Mouse (Mus musculus) ES-E14 (cell line): Measurements from ENCODE around the gene Patz1.

Experiments
- CHD2 ChIP-seq: IDR thresholded peaks from 2 replicates; pipeline ENCODE4 v1.6.1; 2014; ENCODE audit warnings: mild to moderate bottlenecking, low read depth, low read length, inconsistent platforms
- MAFK ChIP-seq: IDR thresholded peaks from 2 replicates; pipeline ENCODE4 v1.6.1; 2014; ENCODE audit warnings: mild to moderate bottlenecking, low read depth, low read length, inconsistent platforms; ENCODE audit not compliant: insufficient read depth
- ZNF384 ChIP-seq: IDR thresholded peaks from 2 replicates; pipeline ENCODE4 v1.6.1; 2012; ENCODE audit warnings: low read depth, low read length, inconsistent platforms

GRCm38 (mm10) chr11:3269241-3269640 is 19.4 kb upstream of the Patz1 start:
- no peak for TF ChIP-seq ZNF384
- TF ChIP-seq CHD2, result no peak
- no peak for TF ChIP-seq MAFK
